Comparison of ENCODE assay signal across 9 mouse cellular contexts in genomic region chr8:108034070-108034469, GRCm38 (mm10).
"Had no signal": no experiment of that assay in that cellular context is flagged by ENCODE, and none has a peak within 500 bp of the region (broad histone marks: within the 10 kb centered on the region; RNA-seq: fewer than 3 reads in every experiment).

No protein-coding gene starts in this region.

- ATAC-seq: midbrain, embryonic 16.5 days had no signal

- H3K4me2 ChIP-seq: kidney, embryonic 15.5 days; midbrain, embryonic 12.5 days; stomach, embryonic 15.5 days had no signal

- H3K9ac ChIP-seq: kidney, embryonic 15.5 days; liver, embryonic 14.5 days; midbrain, embryonic 12.5 days; stomach, embryonic 15.5 days had no signal

- H3K27me3 ChIP-seq: kidney, embryonic 15.5 days; midbrain, embryonic 12.5 days; stomach, embryonic 15.5 days had no signal

- H3K4me1 ChIP-seq: kidney, embryonic 15.5 days; midbrain, embryonic 12.5 days; stomach, embryonic 15.5 days had no signal

- H3K27ac ChIP-seq: kidney, embryonic 15.5 days; liver, embryonic 14.5 days; midbrain, embryonic 12.5 days; stomach, embryonic 15.5 days had no signal

- H3K9me3 ChIP-seq: kidney, embryonic 15.5 days; midbrain, embryonic 12.5 days; stomach, embryonic 15.5 days had no signal

- H3K4me3 ChIP-seq: kidney, embryonic 15.5 days; midbrain, embryonic 12.5 days; stomach, embryonic 15.5 days had no signal

- DNase-seq: kidney, postnatal 14 days; lung, adult 18-20 months; right cerebral cortex, postnatal 14 days; thymus, postnatal 36 days had no signal

- H3K36me3 ChIP-seq: kidney, embryonic 15.5 days; midbrain, embryonic 12.5 days; stomach, embryonic 15.5 days had no signal
